Mouse (Mus musculus): ENCODE measurements around the gene Eps8l3. TPM values are rescaled to one million over a fixed set of nuclear protein-coding genes. Genes with fewer than 3 reads are reported as not detected.
A peak's percentile ranks its signal among the peaks of the same experiment; 100 is the strongest.

Eps8l3 gene
- polyA plus RNA-seq, 1 experiment, result not detected

DNA sequence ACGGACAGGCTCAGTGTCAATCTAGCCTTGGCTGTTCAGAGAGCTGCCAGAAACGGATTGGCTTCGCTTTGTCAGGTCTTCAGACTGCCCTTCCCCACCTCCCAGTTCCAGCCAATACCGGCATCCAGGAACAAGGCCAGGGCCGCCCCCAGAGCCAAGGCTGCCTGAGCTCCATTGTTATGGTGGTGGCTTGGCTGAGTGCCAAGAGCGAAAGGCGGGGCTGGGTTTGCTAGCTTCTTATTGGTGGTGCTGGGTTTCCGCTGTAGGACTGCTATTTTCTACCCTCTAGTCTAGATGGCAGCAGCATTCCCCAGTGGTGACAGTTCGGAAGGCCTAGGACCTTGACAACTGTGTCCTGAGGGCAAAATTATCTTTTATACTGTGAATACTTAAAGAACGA is 54.6 kb downstream of the Eps8l3 start, which contains the start of gene Gstm7:
Gene Gstm7, minus strand, starts transcription at position 148 of the 400 bp plus-strand sequence.
- Histone ChIP-seq H3K4me3 (replicated peaks; ENCODE audit: extremely low read depth, low read depth, low read length) (peak within 1 kb of the TSS; percentile 58), H3K4me1 (ENCODE audit: control insufficient read depth, insufficient read depth, low read length) (0 out of 2 replicates have a peak, but pooled peaks cover 2% of the 10 kb centered on the region)
- DNase-seq, result peak; percentile 93
- TF ChIP-seq CTCF (IDR thresholded peaks at IDR 0.05; ENCODE audit: insufficient read depth, low read length) (no peak), POLR2A (IDR thresholded peaks at IDR 0.05; ENCODE audit: borderline replicate concordance, extremely low read depth, low read depth, low read length) (peak; percentile 5; the same call in 1 of the 2 replicates)
- 5% methylated on average over 10 of the region's 10 CpGs for WGBS

DNA sequence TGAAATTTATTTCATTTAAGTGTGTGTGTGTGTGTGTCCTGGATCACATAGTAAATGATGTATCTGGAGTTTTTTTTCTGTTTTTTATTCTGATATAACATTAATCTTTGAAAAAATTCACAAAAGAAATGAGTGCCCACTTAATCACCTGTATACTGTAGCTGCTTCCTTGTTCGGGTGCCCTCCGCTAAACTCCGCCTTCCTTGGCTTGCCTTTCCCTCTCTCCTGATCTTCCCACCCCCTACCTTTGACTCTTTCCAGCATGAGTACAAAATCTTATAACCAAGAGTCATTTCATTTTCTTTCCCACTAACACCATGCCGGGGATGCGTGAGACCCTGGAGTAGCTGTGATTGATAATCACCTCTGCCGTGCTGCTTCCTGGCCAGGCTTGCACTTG is 55.1 kb downstream of the Eps8l3 start:
- no peak overlapping the region for H3K4me3 ChIP-seq (replicated peaks; ENCODE audit: extremely low read depth, low read depth, low read length)
- WGBS, result 55% methylated on average over 6 of the region's 6 CpGs
- no peak for DNase-seq
- H3K4me1 ChIP-seq (ENCODE audit: control insufficient read depth, insufficient read depth, low read length), result 0 out of 2 replicates have a peak, but pooled peaks cover 2% of the 10 kb centered on the region
- no peak for TF ChIP-seq POLR2A (IDR thresholded peaks at IDR 0.05; ENCODE audit: borderline replicate concordance, extremely low read depth, low read depth, low read length)
- TF ChIP-seq CTCF (IDR thresholded peaks at IDR 0.05; ENCODE audit: insufficient read depth, low read length), result no peak

DNA sequence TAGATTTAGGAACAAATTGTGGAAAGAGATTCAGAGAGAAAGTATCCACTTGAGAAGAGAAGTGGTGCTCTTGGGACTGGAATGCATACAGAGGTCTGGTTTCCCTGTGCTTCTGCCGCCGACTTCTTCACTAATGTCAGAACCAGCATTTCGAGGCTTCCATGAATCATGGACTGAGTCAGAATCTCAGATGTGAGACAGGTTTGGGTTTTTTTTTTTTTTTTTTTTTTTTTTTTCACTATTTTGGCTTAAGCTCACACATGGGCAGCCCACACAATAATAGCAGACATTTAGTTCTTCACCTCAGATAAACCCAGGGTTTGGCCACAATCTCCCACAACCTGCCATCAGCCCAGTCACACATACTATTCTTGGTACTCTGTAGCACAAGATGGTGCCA is 58.2 kb downstream of the Eps8l3 start:
- DNase-seq, result no peak
- 68% methylated on average over 3 of the region's 3 CpGs for WGBS
- Histone ChIP-seq H3K4me3 (replicated peaks; ENCODE audit: extremely low read depth, low read depth, low read length) (no peak overlapping the region), H3K4me1 (ENCODE audit: control insufficient read depth, insufficient read depth, low read length) (peaks cover 6% of the 10 kb centered on the region; the same call in 1 of the 2 replicates)
- TF ChIP-seq CTCF (IDR thresholded peaks at IDR 0.05; ENCODE audit: insufficient read depth, low read length) (no peak), POLR2A (IDR thresholded peaks at IDR 0.05; ENCODE audit: borderline replicate concordance, extremely low read depth, low read depth, low read length) (no peak)

DNA sequence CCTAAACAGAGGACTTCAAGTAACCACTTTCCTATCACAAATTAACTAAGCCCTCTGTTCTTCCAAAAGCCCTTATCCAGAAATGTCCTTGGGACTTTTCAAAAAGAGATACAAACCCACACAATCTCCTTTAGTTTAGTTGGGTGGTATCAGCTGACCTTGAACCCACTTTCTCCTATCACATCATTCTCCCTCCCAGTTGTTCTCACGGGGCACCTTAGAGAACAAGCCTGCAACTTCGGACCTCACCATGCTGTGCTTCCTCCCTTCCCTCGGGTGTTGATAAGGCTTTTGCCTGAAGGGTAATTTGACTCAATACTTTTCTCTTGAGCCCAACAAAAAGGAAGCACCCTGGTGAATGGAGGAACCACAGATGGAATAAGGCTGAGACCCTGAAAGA is 58.9 kb downstream of the Eps8l3 start:
- TF ChIP-seq CTCF (IDR thresholded peaks at IDR 0.05; ENCODE audit: insufficient read depth, low read length), result no peak
- no peak for TF ChIP-seq POLR2A (IDR thresholded peaks at IDR 0.05; ENCODE audit: borderline replicate concordance, extremely low read depth, low read depth, low read length)
- peaks cover 6% of the 10 kb centered on the region; the same call in 1 of the 2 replicates for H3K4me1 ChIP-seq (ENCODE audit: control insufficient read depth, insufficient read depth, low read length)
- H3K4me3 ChIP-seq (replicated peaks; ENCODE audit: extremely low read depth, low read depth, low read length), result no peak overlapping the region
- WGBS, result 64% methylated on average over 3 of the region's 3 CpGs
- DNase-seq, result no peak

DNA sequence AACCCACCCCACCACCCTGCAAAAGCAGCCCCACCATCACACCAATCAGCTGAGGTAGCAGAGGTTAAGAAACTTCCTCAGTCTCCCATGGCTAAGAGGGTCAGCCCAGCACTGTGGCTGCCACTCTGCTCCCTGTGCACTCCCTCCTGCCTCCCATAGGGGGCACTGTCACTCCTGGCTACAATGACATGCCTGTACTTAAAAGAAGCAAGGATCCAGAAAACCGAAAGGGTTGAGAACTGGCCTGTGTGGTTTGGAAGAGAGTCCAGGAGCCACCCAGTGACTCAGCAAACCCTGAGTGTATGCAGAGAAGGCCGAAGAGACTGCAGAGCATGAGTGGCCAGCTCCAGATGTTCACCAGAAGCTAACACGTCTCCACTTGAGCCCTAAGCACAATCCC is 62.4 kb downstream of the Eps8l3 start:
- no peak overlapping the region for H3K4me3 ChIP-seq (replicated peaks; ENCODE audit: extremely low read depth, low read depth, low read length)
- DNase-seq, result peak; percentile 72
- 12% methylated on average over 3 of the region's 3 CpGs for WGBS
- TF ChIP-seq CTCF (IDR thresholded peaks at IDR 0.05; ENCODE audit: insufficient read depth, low read length) (peak; percentile 93), POLR2A (IDR thresholded peaks at IDR 0.05; ENCODE audit: borderline replicate concordance, extremely low read depth, low read depth, low read length) (no peak)
- H3K4me1 ChIP-seq (ENCODE audit: control insufficient read depth, insufficient read depth, low read length), result peaks cover 4% of the 10 kb centered on the region; the same call in 1 of the 2 replicates

DNA sequence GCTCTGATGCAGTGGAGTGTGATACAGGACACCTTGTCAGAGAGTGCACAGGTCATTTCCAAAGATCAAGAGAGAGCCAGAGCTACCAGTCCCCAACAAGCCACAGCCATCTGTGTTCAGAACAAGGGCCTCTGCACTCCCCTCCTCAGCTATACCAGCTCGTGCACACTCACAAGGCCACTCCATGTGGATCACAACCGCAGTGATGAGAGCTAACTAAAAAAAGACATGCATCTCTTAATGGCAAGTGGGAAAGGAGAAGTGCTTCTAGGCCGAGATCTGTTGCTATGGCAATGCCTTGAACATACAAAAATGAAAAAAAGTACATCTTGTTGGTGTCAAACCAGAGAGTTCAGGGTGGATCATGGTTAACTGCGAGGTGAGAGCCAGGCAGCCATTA is 62.8 kb downstream of the Eps8l3 start:
- H3K4me1 ChIP-seq (ENCODE audit: control insufficient read depth, insufficient read depth, low read length), result peaks cover 4% of the 10 kb centered on the region; the same call in 1 of the 2 replicates
- DNase-seq, result no peak
- TF ChIP-seq CTCF (IDR thresholded peaks at IDR 0.05; ENCODE audit: insufficient read depth, low read length) (no peak), POLR2A (IDR thresholded peaks at IDR 0.05; ENCODE audit: borderline replicate concordance, extremely low read depth, low read depth, low read length) (no peak)
- 56% methylated on average over 4 of the region's 4 CpGs for WGBS
- H3K4me3 ChIP-seq (replicated peaks; ENCODE audit: extremely low read depth, low read depth, low read length), result no peak overlapping the region

DNA sequence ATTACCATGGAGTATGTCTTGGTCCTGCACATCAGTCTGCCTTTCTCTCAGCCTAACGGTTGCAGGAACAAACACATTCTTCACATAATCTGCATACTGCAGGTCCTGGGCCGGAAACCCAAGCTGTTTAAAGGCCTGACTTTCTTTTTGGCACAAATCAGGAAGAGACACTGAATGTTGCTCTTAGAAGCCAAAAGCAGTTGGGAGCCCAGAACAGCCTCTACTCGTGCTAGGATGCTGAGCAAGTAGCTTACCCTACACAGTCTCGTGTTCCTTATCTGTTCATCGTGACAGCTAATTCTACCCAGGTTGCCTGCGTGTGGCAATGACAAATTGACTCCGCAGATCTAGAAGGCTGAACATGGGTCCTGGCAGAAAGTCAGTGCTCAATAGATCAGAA is 63.5 kb downstream of the Eps8l3 start:
- 65% methylated on average over 7 of the region's 7 CpGs for WGBS
- peaks cover 4% of the 10 kb centered on the region; the same call in 1 of the 2 replicates for H3K4me1 ChIP-seq (ENCODE audit: control insufficient read depth, insufficient read depth, low read length)
- H3K4me3 ChIP-seq (replicated peaks; ENCODE audit: extremely low read depth, low read depth, low read length), result no peak overlapping the region
- TF ChIP-seq CTCF (IDR thresholded peaks at IDR 0.05; ENCODE audit: insufficient read depth, low read length), result no peak
- no peak for TF ChIP-seq POLR2A (IDR thresholded peaks at IDR 0.05; ENCODE audit: borderline replicate concordance, extremely low read depth, low read depth, low read length)
- no peak for DNase-seq

DNA sequence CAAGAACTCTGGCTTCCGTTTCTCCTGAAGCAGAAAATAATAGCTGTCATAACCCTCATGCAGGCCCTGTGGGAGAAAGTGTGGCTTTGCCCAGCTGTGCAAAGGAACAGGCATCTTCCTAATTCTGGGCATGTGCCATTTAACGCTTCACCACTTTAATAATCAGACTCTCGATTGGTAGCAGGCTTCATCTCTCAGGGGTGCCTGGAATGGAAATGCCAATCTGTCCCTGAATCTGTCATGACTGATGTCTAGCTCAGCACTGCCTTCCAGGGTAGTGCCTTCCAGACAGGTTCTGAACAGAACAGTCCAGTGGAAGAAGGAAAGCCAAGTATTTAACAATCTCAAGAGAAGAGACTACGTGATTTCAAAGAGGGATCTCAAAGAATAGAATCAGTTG is 64.2 kb downstream of the Eps8l3 start:
- 86% methylated on average over 4 of the region's 4 CpGs for WGBS
- no peak for TF ChIP-seq POLR2A (IDR thresholded peaks at IDR 0.05; ENCODE audit: borderline replicate concordance, extremely low read depth, low read depth, low read length)
- TF ChIP-seq CTCF (IDR thresholded peaks at IDR 0.05; ENCODE audit: insufficient read depth, low read length), result no peak
- no peak for DNase-seq
- Histone ChIP-seq H3K4me1 (ENCODE audit: control insufficient read depth, insufficient read depth, low read length) (peaks cover 4% of the 10 kb centered on the region; the same call in 1 of the 2 replicates), H3K4me3 (replicated peaks; ENCODE audit: extremely low read depth, low read depth, low read length) (no peak overlapping the region)

Other genes with a start within 250 kb of the Eps8l3 start
- gene Gm10961, start 245.9 kb upstream of the Eps8l3 start, polyA plus RNA-seq (2012; rRNA removed), result not detected in 2 replicates
- gene Strip1, start 245.5 kb upstream of the Eps8l3 start, polyA plus RNA-seq (2012; rRNA removed), result 35.3 and 43.6 TPM in 2 replicates
- 33.7 and 53.1 TPM in 2 replicates for gene Ahcyl1, start 180.7 kb upstream of the Eps8l3 start, polyA plus RNA-seq (2012; rRNA removed)
- gene Csf1, start 116.8 kb upstream of the Eps8l3 start, polyA plus RNA-seq (2012; rRNA removed), result 27.8 and 32.5 TPM in 2 replicates
- gene Gstm5, start 18.6 kb downstream of the Eps8l3 start, polyA plus RNA-seq (2012; rRNA removed), result 8.4 and 15.3 TPM in 2 replicates
- gene Gstm7, start 54.6 kb downstream of the Eps8l3 start, polyA plus RNA-seq (2012; rRNA removed), result 5.7 and 12.6 TPM in 2 replicates
- gene Gstm6, start 66.5 kb downstream of the Eps8l3 start, polyA plus RNA-seq (2012; rRNA removed), result 3.5 and 6.9 TPM in 2 replicates
- gene Gstm3, start 92.1 kb downstream of the Eps8l3 start, polyA plus RNA-seq (2012; rRNA removed), result 0.65 and 3.1 TPM in 2 replicates
- 183 and 285 TPM in 2 replicates for gene Gstm2, start 109.2 kb downstream of the Eps8l3 start, polyA plus RNA-seq (2012; rRNA removed)
- 1,241 and 1,426 TPM in 2 replicates for gene Gstm1, start 140.7 kb downstream of the Eps8l3 start, polyA plus RNA-seq (2012; rRNA removed)
- 11.7 and 17.9 TPM in 2 replicates for gene Gstm4, start 167.7 kb downstream of the Eps8l3 start, polyA plus RNA-seq (2012; rRNA removed)
- 77.5 and 84.7 TPM in 2 replicates for gene Ampd2, start 209.4 kb downstream of the Eps8l3 start, polyA plus RNA-seq (2012; rRNA removed)
- gene Gnat2, start 215.6 kb downstream of the Eps8l3 start, polyA plus RNA-seq (2012; rRNA removed), result 0.24 TPM in 1 of 2 replicates, not detected in the other